Mouse (Mus musculus) cerebellum, postnatal 25 days (tissue): ENCODE results near the gene Sbk2.

Source experiments
- DNase-seq, 2 experiments: peaks; one replicate each; pipeline ENCODE4 v3.0.0; 2021; ENCODE audit warnings: mixed read lengths in 2 of 2

The Sbk2 gene

GRCm38 (mm10) chr7:4950561-4951342, 13.5 kb downstream of the Sbk2 start:
- no peak for DNase-seq

- no peak for DNase-seq
Observed at GRCm38 (mm10) chr7:4948386-4948785, 15.8 kb downstream of the Sbk2 start.

GRCm38 (mm10) chr7:4947855-4948254, 16.4 kb downstream of the Sbk2 start:
- no peak for DNase-seq

GRCm38 (mm10) chr7:4943223-4943815, 20.9 kb downstream of the Sbk2 start:
- peak; percentile 97 for DNase-seq

GRCm38 (mm10) chr7:4942673-4943072, 21.5 kb downstream of the Sbk2 start:
- no peak for DNase-seq

- DNase-seq: peak; percentile 87 to 88
Observed at GRCm38 (mm10) chr7:4940068-4940479, 24.1 kb downstream of the Sbk2 start.

GRCm38 (mm10) chr7:4938456-4938855, 25.8 kb downstream of the Sbk2 start:
- DNase-seq: peak; percentile 80 to 89

GRCm38 (mm10) chr7:4937392-4937791, 26.8 kb downstream of the Sbk2 start:
- DNase-seq: no peak

- no peak for DNase-seq
Observed at GRCm38 (mm10) chr7:4936832-4937231, 27.4 kb downstream of the Sbk2 start.

- no peak for DNase-seq
Observed at GRCm38 (mm10) chr7:4934160-4934914, 29.9 kb downstream of the Sbk2 start.

- DNase-seq: no peak
Observed at GRCm38 (mm10) chr7:4933103-4933502, 31.1 kb downstream of the Sbk2 start.

GRCm38 (mm10) chr7:4928323-4928722, 35.9 kb downstream of the Sbk2 start:
- no peak for DNase-seq

GRCm38 (mm10) chr7:4927711-4928110, 36.5 kb downstream of the Sbk2 start:
- DNase-seq: no peak

GRCm38 (mm10) chr7:4926849-4927248, 37.4 kb downstream of the Sbk2 start:
- DNase-seq: no peak

GRCm38 (mm10) chr7:4925441-4926381, 38.5 kb downstream of the Sbk2 start, which contains the start of gene Ssc5d:
Gene Ssc5d (plus strand): TSS chr7:4925785.
- no peak for DNase-seq

GRCm38 (mm10) chr7:4924891-4925301, 39.3 kb downstream of the Sbk2 start:
- DNase-seq: no peak

- DNase-seq: no peak
Observed at GRCm38 (mm10) chr7:4924483-4924882, 39.7 kb downstream of the Sbk2 start.

- DNase-seq: peak; percentile 73 to 78
Observed at GRCm38 (mm10) chr7:4923586-4924364, 40.4 kb downstream of the Sbk2 start.

GRCm38 (mm10) chr7:4922931-4923565, 41.2 kb downstream of the Sbk2 start:
- peak; percentile 81 to 90 for DNase-seq

GRCm38 (mm10) chr7:4922508-4922907, 41.7 kb downstream of the Sbk2 start:
- DNase-seq: peak; percentile 85 to 87
